Mouse (Mus musculus): ENCODE results near the gene Nmrk1. TPM values are rescaled to one million over a fixed set of nuclear protein-coding genes. Genes with fewer than 3 reads are reported as not detected.
A peak's percentile ranks its signal among the peaks of the same experiment; 100 is the strongest.

The Nmrk1 gene
- total RNA-seq, 1 experiment from 2014 or later, result 4.0 TPM

GRCm38 (mm10) chr19:18614337-18614736 is 17.4 kb upstream of the Nmrk1 start:
- peak; percentile 23; the same call in 1 of the 2 replicates for ATAC-seq (replicated peaks; ENCODE audit: low read depth, poor library complexity, severe bottlenecking)

GRCm38 (mm10) chr19:18615680-18616240 is 16.0 kb upstream of the Nmrk1 start:
- no peak for ATAC-seq (replicated peaks; ENCODE audit: low read depth, poor library complexity, severe bottlenecking)

GRCm38 (mm10) chr19:18617504-18617903 is 14.2 kb upstream of the Nmrk1 start:
- no peak for ATAC-seq (replicated peaks; ENCODE audit: low read depth, poor library complexity, severe bottlenecking)

- 0 out of 2 replicates have a peak, but pooled peaks have one; percentile 25 for ATAC-seq (replicated peaks; ENCODE audit: low read depth, poor library complexity, severe bottlenecking)
Observed at GRCm38 (mm10) chr19:18619060-18619459, 12.7 kb upstream of the Nmrk1 start.

GRCm38 (mm10) chr19:18619691-18620090 is 12.1 kb upstream of the Nmrk1 start:
- ATAC-seq (replicated peaks; ENCODE audit: low read depth, poor library complexity, severe bottlenecking), result peak; percentile 53

GRCm38 (mm10) chr19:18623894-18624293 is 7.9 kb upstream of the Nmrk1 start:
- ATAC-seq (replicated peaks; ENCODE audit: low read depth, poor library complexity, severe bottlenecking), result peak; percentile 37; the same call in 1 of the 2 replicates

GRCm38 (mm10) chr19:18629589-18629988 is 2.2 kb upstream of the Nmrk1 start:
- ATAC-seq (replicated peaks; ENCODE audit: low read depth, poor library complexity, severe bottlenecking), result no peak

GRCm38 (mm10) chr19:18630221-18631119 is 1.3 kb upstream of the Nmrk1 start:
- ATAC-seq (replicated peaks; ENCODE audit: low read depth, poor library complexity, severe bottlenecking), result peak; percentile 37; the same call in 1 of the 2 replicates

GRCm38 (mm10) chr19:18631161-18631643 is 548 bp upstream of the Nmrk1 start:
- ATAC-seq (replicated peaks; ENCODE audit: low read depth, poor library complexity, severe bottlenecking), result peak; percentile 69

- ATAC-seq (replicated peaks; ENCODE audit: low read depth, poor library complexity, severe bottlenecking), result no peak
Observed at GRCm38 (mm10) chr19:18632231-18633185, 758 bp downstream of the Nmrk1 start.

- no peak for ATAC-seq (replicated peaks; ENCODE audit: low read depth, poor library complexity, severe bottlenecking)
Observed at GRCm38 (mm10) chr19:18637954-18638353, 6.2 kb downstream of the Nmrk1 start.

- peak; percentile 75 for ATAC-seq (replicated peaks; ENCODE audit: low read depth, poor library complexity, severe bottlenecking)
Observed at GRCm38 (mm10) chr19:18638949-18639348, 7.2 kb downstream of the Nmrk1 start.

- no peak for ATAC-seq (replicated peaks; ENCODE audit: low read depth, poor library complexity, severe bottlenecking)
Observed at GRCm38 (mm10) chr19:18639552-18639951, 7.8 kb downstream of the Nmrk1 start.

- no peak for ATAC-seq (replicated peaks; ENCODE audit: low read depth, poor library complexity, severe bottlenecking)
Observed at GRCm38 (mm10) chr19:18641001-18641400, 9.3 kb downstream of the Nmrk1 start.

GRCm38 (mm10) chr19:18643411-18643810 is 11.7 kb downstream of the Nmrk1 start:
- no peak for ATAC-seq (replicated peaks; ENCODE audit: low read depth, poor library complexity, severe bottlenecking)

- peak; percentile 52 for ATAC-seq (replicated peaks; ENCODE audit: low read depth, poor library complexity, severe bottlenecking)
Observed at GRCm38 (mm10) chr19:18644084-18644483, 12.3 kb downstream of the Nmrk1 start.

GRCm38 (mm10) chr19:18646397-18646796 is 14.6 kb downstream of the Nmrk1 start:
- ATAC-seq (replicated peaks; ENCODE audit: low read depth, poor library complexity, severe bottlenecking), result peak; percentile 37

- peak; percentile 84 for ATAC-seq (replicated peaks; ENCODE audit: low read depth, poor library complexity, severe bottlenecking)
Observed at GRCm38 (mm10) chr19:18646853-18647420, 15.2 kb downstream of the Nmrk1 start.

GRCm38 (mm10) chr19:18647775-18648557 is 16.2 kb downstream of the Nmrk1 start:
- no peak for ATAC-seq (replicated peaks; ENCODE audit: low read depth, poor library complexity, severe bottlenecking)
